Mouse (Mus musculus) macrophage (primary cell): Measurements from ENCODE around the gene Bin2. TPM values are rescaled to one million over a fixed set of nuclear protein-coding genes. Genes with fewer than 3 reads are reported as not detected.
"Not testable (repeated sequence)": the region's sequence is repeated elsewhere in the genome, so short reads cannot be mapped to it uniquely, and the experiment has no call there.

ENCODE experiments used
- H3K27ac ChIP-seq: fragments of 350-480 bp; formaldehyde crosslinking; 2 replicates; pipeline ENCODE4 v1.9.0; 2021
- H3K36me3 ChIP-seq: fragments of 350-480 bp; formaldehyde crosslinking; 2 replicates; pipeline ENCODE4 v1.9.0; 2021; ENCODE audit errors: inconsistent target
- H3K4me3 ChIP-seq: fragments of 350-480 bp; formaldehyde crosslinking; 2 replicates; pipeline ENCODE4 v1.9.0; 2021; ENCODE audit errors: inconsistent target
- H3K79me2 ChIP-seq: fragments of 350-480 bp; formaldehyde crosslinking; 2 replicates; pipeline ENCODE4 v1.9.0; 2021; ENCODE audit errors: inconsistent target
- WGBS: methylation state at CpG from one replicate; pipeline ENCODE4 v1.1.7; 2026; ENCODE audit warnings: inconsistent platforms; ENCODE audit not compliant: missing documents; 5-methylcytosine and 5-hydroxymethylcytosine counted together
- polyA plus RNA-seq: library from polyadenylated mRNA; stranded (reverse); fragments of 250-400 nt; gene quantifications from 3 replicates; pipeline ENCODE4 v1.2.4, GENCODE M21; 2018; ENCODE audit warnings: inconsistent platforms

Gene Bin2
- polyA plus RNA-seq, 1 experiment from 2014 or later = 65.5 TPM

DNA sequence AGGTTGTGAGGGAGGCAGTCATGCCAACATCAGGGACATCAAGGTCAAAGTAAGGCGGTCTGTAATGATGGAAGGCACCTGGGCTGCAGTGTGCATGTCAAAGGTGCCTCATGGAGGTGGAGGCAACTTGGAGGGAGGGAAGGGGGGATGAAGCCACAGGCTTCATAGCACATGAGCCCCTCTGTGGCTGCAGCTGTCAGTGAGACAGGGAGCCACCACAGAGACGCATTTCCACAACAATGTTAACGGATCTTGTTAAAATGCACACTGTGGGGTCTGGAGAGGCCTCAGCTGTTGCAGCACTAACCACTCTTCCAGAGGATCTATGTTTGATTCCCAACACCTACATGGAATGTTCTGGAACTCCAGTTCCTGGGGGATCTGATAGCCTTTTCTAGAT lies 39.2 kb downstream of the Bin2 start:
- H3K27ac ChIP-seq = no peak overlapping the region
- H3K4me3 ChIP-seq = no peak overlapping the region
- no peaks in the 10 kb centered on the region; the same call in 1 of the 2 replicates for H3K79me2 ChIP-seq
- WGBS = 92% methylated on average over 3 of the region's 3 CpGs
- H3K36me3 ChIP-seq = no peaks in the 10 kb centered on the region

DNA sequence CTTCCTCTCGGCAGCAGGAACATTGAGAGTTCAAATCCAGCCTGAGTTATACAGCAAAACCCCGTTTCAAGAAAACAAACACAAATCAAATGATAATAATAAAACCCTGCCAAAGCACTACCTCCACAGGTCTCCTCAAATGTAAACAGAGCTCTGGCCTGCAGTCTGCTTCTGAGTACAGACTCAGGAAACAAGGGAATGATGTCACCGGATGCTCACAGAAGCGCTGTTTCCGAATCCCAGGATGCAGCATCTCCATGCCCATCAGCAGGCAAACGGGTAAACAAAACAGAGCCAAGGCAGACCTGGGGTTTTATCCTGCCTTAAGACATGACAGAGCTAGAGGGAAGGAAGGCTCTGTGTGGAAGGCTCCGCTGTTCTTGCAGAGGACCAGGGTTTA lies 40.6 kb downstream of the Bin2 start:
- peaks cover 2% of the 10 kb centered on the region; the same call in 1 of the 2 replicates for H3K79me2 ChIP-seq
- H3K4me3 ChIP-seq = no peak overlapping the region
- no peak overlapping the region for H3K27ac ChIP-seq
- no peaks in the 10 kb centered on the region for H3K36me3 ChIP-seq
- WGBS = 68% methylated on average over 5 of the region's 7 CpGs

DNA sequence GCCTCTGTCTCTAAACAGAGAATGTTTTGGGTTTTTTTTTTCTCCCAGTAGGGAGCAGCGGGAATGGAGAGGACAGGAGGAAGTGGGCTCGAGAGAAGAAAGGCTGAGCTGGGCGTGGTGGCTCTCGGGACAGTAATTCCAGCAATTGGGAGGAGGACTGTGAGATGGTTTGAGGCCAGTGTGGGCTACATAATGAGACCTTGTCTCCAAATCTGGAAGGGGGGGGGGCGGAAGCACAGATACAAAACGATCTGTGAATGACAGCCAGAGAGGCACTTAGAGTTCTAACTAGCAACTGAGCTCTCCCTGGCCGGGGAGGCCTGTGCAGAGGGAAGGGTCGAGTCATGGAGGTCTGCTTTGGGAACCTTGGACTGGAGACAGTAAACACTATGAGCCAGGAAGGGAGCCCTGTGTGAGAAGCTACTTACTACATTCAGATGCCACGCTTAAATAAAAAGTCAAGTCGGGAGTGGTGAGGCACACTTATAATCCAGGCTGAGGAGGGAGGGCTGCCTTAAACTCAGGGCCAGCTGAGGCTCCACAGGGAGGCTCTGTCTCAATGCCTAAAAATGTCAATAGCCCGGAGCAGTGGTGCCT lies 41.5 kb downstream of the Bin2 start:
- 81% methylated on average over 11 of the region's 11 CpGs for WGBS
- Histone ChIP-seq H3K27ac (no peak overlapping the region), H3K79me2 (peaks cover 8% of the 10 kb centered on the region; the same call in 1 of the 2 replicates), H3K36me3 (no peaks in the 10 kb centered on the region), H3K4me3 (no peak overlapping the region)

DNA sequence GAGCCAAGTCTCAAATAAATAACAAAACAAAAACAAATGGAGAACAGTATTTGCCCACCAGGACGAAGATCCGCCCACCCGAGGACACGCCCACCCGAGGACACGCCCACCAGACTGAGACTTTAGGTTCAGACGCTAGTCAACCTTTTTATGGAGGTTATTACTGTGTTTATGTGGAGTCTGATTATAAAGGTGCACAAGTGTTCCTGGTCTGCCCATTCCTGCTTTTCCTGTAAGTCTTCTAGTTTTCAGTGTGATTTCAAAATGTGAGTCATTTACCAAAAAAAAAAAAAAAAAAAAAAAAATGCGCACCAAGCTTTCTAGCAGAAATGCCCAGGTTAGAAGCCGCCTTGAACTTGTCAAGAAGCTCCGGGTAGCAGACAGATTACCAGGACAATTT lies 42.1 kb downstream of the Bin2 start:
- no peak overlapping the region for H3K27ac ChIP-seq
- WGBS = 68% methylated on average over 10 of the region's 10 CpGs
- H3K36me3 ChIP-seq = no peaks in the 10 kb centered on the region
- peaks cover 8% of the 10 kb centered on the region; the same call in 1 of the 2 replicates for H3K79me2 ChIP-seq
- no peak overlapping the region for H3K4me3 ChIP-seq

DNA sequence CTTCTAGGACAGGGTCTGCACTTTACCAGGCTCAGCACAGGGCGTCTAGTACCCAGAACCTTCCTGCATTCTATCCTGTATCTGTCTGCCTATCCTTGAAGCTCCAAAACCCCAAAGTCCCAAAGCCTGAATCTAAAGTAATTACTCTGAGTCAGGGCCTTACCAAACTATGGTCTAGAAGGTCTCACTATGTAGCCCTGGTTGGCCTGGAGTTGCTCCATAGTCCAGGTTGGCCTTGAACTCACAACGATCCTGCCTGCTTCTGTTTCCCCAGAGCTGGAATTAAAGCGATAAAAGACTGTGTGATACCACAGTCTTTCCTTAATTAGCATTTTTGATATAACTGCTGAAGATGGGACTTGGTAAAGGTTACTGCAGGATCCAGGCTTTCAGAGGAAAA lies 44.9 kb downstream of the Bin2 start:
- WGBS = 96% methylated on average over 3 of the region's 3 CpGs
- peaks cover 12% of the 10 kb centered on the region; the same call in 1 of the 2 replicates for H3K79me2 ChIP-seq
- H3K4me3 ChIP-seq = no peak overlapping the region
- H3K36me3 ChIP-seq = peaks cover 12% of the 10 kb centered on the region; the same call in 1 of the 2 replicates
- H3K27ac ChIP-seq = no peak overlapping the region

DNA sequence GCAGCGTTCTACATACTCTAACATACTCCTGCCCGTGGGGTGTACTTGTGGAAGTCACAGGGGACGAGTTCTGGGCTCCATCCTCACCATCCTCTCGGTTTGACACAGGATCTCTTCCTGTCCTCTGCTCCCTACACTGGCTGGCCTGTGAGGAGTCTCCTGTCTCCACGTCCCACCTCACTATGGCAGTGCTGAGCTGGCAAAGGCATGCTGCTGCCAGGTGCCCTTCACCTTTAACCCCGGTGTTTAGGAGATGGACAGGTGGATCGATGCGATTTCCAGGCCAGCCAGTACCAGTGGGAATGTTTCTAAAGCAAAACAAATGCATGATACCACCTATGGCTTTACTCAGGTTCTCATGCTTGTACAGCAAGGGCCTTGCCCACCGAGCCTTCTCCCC lies 45.6 kb downstream of the Bin2 start:
- WGBS = 90% methylated on average over 9 of the region's 9 CpGs
- Histone ChIP-seq H3K36me3 (peaks cover 18% of the 10 kb centered on the region; the same call in 1 of the 2 replicates), H3K4me3 (no peak overlapping the region), H3K79me2 (peaks cover 19% of the 10 kb centered on the region), H3K27ac (no peak overlapping the region)

DNA sequence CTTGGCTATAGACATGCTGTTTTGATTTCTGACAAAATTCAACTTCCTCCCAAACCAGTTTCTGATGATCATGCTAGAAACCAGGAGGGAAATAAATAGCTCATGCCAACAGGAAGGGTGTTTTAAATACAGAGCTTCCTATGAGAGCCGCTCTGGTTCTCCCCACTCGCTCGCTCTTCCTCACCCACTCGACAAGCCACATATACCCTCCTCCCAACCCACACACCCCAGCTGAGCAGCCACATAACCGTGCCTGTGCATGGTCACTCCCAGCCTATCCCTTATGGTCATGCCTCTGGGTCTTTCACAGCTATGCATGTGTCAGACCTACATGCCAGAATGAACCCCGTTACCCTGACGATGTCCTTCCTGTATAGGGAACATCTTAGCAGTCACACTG lies 47.2 kb downstream of the Bin2 start:
- Histone ChIP-seq H3K79me2 (peaks cover 35% of the 10 kb centered on the region), H3K4me3 (no peak overlapping the region; the same call in 1 of the 2 replicates), H3K27ac (peak overlapping the region; percentile 81), H3K36me3 (peaks cover 31% of the 10 kb centered on the region; the same call in 1 of the 2 replicates)
- WGBS = 2% methylated on average over 7 of the region's 7 CpGs

DNA sequence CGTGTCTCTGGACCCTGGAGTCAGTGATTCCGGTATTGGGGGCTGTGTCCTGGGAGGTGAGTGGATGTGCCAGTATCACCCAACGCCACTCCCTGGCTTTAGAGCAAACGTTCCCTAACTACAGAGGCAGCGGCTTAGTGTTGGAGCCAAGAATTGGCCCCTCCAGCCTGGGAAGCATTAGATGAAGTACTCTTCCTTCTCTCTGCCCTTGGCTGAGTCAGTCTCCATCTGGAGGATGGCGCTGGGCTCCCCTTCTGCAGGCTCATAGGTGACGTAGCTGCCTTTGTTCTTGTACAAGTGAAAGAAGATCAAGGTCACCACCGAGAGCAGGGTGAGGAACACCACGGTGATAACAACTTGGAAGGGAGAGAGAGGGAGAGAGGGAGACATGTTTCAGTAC lies 47.7 kb downstream of the Bin2 start:
- Histone ChIP-seq H3K27ac (peak overlapping the region; percentile 81), H3K79me2 (peaks cover 40% of the 10 kb centered on the region), H3K36me3 (peaks cover 31% of the 10 kb centered on the region; the same call in 1 of the 2 replicates)
- 60% methylated on average over 6 of the region's 9 CpGs for whole genome bisulfite sequencing
- H3K4me3 ChIP-seq = not testable (repeated sequence)

DNA sequence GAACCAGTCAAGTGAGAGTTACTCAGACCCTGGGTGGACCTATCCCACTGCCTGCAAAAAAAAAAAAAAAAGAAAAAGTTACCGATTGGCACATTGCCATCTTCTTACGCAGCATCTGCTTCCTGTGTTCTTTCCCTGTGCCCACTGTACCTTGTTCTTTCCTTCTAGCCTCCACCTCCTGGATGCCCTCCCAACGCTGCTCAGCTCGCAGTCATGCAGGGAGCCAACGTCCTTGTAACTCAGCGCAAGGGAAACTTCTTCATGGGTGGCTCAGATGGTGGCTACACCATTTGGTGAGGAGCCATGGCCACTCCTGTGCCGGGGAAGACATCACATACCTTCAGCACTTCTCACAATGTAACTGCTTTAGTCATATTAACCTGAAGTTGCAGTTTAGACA lies 50.2 kb downstream of the Bin2 start:
- Histone ChIP-seq H3K79me2 (peaks cover 47% of the 10 kb centered on the region), H3K4me3 (no peak overlapping the region), H3K36me3 (peaks cover 31% of the 10 kb centered on the region; the same call in 1 of the 2 replicates), H3K27ac (no peak overlapping the region)
- WGBS = 50% methylated on average over 7 of the region's 7 CpGs

DNA sequence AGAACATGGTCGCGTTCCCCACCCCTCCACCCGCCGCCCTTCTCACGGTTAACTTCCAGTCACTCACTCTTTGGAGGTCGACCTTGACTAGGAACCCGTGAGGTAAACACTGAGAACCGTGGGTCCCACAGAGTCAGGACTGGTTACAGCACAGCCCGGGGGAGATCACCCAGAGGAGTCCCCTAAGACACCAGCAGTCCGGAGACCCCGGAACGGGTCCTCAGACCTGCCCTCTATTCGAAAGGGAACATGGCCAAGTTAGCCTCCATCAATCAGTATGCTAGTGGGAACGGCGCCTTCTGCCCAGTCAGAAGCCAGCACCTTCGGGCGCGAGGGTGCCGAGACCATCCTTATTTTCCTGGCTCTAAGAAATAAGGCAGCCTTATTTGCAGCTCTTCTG lies 53.1 kb downstream of the Bin2 start:
- Histone ChIP-seq H3K36me3 (peaks cover 31% of the 10 kb centered on the region; the same call in 1 of the 2 replicates), H3K4me3 (peak overlapping the region; percentile 90), H3K27ac (peak overlapping the region; percentile 78), H3K79me2 (peaks cover 40% of the 10 kb centered on the region)
- under 1% methylated on average over 19 of the region's 19 CpGs for WGBS

DNA sequence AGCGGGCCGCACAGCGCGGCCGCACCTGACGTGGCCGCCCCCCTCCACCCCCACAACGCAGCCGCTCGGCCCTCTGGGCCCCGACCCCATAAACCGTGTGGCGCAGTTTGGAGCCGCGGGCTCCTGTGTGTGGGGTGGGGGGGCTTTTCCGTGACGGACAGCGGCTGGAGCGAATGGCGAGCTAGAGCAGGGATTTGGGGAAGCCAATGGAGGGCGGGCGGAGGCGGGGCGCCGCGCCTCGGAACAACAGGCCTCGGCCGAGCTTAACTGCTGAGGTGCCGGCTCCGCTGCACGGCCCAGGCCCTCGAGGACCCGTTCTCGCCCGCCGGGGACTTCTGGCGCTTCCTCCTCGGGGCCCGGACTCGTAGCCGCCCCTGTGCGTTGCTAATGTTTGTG lies 53.5 kb downstream of the Bin2 start:
- peak overlapping the region; percentile 90 for H3K4me3 ChIP-seq
- WGBS = 0% methylated on average over 41 of the region's 43 CpGs
- peak overlapping the region; percentile 78 for H3K27ac ChIP-seq

DNA sequence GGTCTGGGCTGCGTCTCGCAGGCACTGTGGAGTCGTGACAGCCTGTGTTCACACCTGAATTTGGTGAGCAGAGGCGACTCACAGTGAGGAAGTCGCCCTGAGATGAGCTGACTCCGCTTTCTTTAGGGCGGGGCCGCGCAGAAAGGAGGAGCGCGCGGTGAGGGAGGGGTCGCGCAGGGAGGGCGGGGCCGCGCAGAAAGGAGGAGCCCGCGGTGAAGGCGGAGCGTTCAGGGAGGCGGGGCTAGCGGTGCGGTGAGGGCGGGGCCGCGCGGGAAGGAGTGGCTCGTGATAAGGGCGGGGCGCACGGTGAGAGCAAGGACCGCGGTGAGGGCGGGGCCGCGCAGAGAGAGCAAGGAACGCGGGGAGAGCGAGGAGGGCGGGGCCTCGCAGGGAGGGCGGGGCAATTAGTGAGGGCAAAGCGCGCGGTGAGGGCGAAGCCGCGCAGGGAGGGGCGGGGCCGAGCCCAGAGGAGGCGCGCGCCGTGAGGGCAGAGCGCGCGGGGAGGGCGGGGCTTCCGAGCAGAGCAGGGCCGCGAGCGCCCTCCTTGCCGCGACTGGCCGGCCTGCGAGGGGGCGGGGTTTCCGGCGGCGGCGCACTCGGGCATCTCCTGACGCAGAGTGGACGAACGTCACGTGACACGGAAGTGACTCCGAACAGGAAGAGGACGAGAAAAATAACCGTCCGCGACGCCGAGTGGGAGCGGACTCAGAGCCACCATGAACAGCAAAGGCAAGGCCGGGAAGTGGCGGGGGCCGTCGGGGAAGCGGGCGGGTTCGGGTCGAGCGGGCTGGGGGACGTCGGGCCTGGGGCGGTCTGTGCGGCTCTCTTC lies 54.1 kb downstream of the Bin2 start, which contains the start of gene Dazap2:
Gene Dazap2, plus strand, starts transcription at position 354 of the 829 bp plus-strand sequence.
- WGBS = under 1% methylated on average over 70 of the region's 99 CpGs
- H3K27ac ChIP-seq = peak within 1 kb of the TSS; percentile 80
- H3K79me2 ChIP-seq = peaks cover 40% of the 10 kb centered on the region
- peaks cover 28% of the 10 kb centered on the region; the same call in 1 of the 2 replicates for H3K36me3 ChIP-seq
- H3K4me3 ChIP-seq = peak within 1 kb of the TSS; percentile 90

More for the DNA sequence above, 53.5 kb downstream of the Bin2 start:
- peaks cover 31% of the 10 kb centered on the region; the same call in 1 of the 2 replicates for H3K36me3 ChIP-seq
- peaks cover 40% of the 10 kb centered on the region for H3K79me2 ChIP-seq

DNA sequence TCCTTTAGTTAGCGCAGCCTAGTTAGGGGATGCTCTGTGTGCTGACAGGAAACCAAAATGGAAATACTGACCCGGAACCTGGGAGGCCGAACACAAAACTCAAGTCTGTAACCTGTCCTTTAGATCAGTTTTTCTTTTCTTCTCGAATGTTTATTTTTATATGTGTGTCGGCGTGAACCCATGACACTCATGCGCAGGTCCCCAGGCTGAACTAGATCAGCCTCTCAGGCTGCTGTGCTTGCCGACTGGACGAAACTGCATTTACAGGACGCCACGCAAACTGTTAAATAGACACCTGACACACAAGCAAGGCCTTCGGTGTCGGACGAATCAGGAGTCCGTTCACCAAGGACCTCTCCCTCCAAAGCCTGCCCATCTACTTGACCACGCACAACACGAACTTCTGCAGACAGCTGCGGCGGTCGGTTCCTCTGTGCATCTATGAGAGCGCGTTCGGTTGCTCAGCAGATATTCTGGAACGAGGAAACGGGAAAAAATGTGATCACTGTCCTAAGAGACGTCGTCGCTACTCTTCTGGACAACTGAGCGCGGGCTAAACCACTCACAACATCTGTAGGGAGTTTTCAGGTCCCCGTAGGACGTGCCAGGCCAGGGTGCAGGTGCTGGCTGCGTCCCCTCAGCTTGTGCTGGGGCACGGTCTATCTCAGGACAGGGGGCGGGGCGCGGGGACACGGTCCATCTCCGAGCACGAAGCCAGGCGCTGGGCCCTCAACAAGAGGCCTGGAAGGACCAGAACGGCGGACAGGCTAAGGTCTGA lies 54.9 kb downstream of the Bin2 start:
- WGBS = 18% methylated on average over 43 of the region's 43 CpGs
- H3K27ac ChIP-seq = peak overlapping the region; percentile 80
- H3K36me3 ChIP-seq = peaks cover 20% of the 10 kb centered on the region; the same call in 1 of the 2 replicates
- peak overlapping the region; percentile 41 for H3K4me3 ChIP-seq
- H3K79me2 ChIP-seq = peaks cover 35% of the 10 kb centered on the region

DNA sequence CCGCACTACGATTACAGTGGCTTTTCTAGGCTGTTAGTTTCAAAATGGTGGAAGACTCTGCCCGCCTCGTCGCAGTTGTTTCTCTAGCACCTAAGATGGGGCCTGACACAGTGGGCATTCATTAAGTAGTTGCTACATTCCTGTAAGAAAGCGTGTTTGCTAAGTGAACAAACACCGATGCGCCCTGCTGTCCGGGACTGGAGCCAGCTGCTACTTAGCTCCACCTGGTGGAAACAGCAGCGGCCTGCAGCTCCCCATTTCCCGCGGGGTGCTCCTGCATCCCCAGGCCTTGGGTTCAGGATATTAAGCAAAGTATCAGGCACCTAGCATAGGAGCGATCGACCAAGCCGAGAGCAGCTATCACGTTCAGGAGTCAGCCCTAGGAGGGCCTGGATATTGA lies 55.8 kb downstream of the Bin2 start:
- peaks cover 27% of the 10 kb centered on the region for H3K79me2 ChIP-seq
- H3K27ac ChIP-seq = no peak overlapping the region
- 14% methylated on average over 16 of the region's 16 CpGs for WGBS
- H3K4me3 ChIP-seq = no peak overlapping the region
- peaks cover 11% of the 10 kb centered on the region; the same call in 1 of the 2 replicates for H3K36me3 ChIP-seq
